Mouse (Mus musculus) forebrain, embryonic 16.5 days (tissue): ENCODE results near the gene Atmin. TPM values are rescaled to one million over a fixed set of nuclear protein-coding genes. Genes with fewer than 3 reads are reported as not detected.

Experiments used
- ATAC-seq: fragments of 200-750 bp; cut with Nextera tagmentation; 2 replicates; pipeline ENCODE4 v1.8.0; 2017; ENCODE audit warnings: mild to moderate bottlenecking, moderate library complexity
- H3K27ac ChIP-seq: fragments of 300-500 bp; sonication (generic); 2 replicates; pipeline ENCODE4 v1.5.1; 2014; ENCODE audit warnings: low read length, control low read depth
- H3K27me3 ChIP-seq: fragments of 300-500 bp; sonication (generic); replicated peaks from 2 replicates; pipeline ENCODE4 v1.6.1; 2014; ENCODE audit warnings: low read length; ENCODE audit not compliant: control insufficient read depth, insufficient read depth
- H3K36me3 ChIP-seq: fragments of 300-500 bp; sonication (generic); 2 replicates; pipeline ENCODE4 v1.6.1; 2014; ENCODE audit not compliant: control insufficient read depth, insufficient read depth
- H3K4me1 ChIP-seq: fragments of 300-500 bp; sonication (generic); replicated peaks from 2 replicates; pipeline ENCODE4 v1.6.1; 2014; ENCODE audit warnings: low read length; ENCODE audit not compliant: control insufficient read depth, insufficient read depth
- H3K4me2 ChIP-seq: fragments of 300-500 bp; sonication (generic); 2 replicates; pipeline ENCODE4 v1.6.1; 2014; ENCODE audit warnings: mild to moderate bottlenecking, low read length, control low read depth
- H3K4me3 ChIP-seq: fragments of 300-500 bp; sonication (generic); replicated peaks from 2 replicates; pipeline ENCODE4 v1.5.1; 2014; ENCODE audit warnings: mild to moderate bottlenecking, low read length, control low read depth
- H3K9ac ChIP-seq: fragments of 300-500 bp; sonication (generic); replicated peaks from 2 replicates; pipeline ENCODE4 v1.6.1; 2014; ENCODE audit warnings: low read depth, low read length, control low read depth
- H3K9me3 ChIP-seq: fragments of 300-500 bp; sonication (generic); 2 replicates; pipeline ENCODE4 v1.6.1; 2016; ENCODE audit warnings: low read length; ENCODE audit not compliant: control insufficient read depth
- WGBS: fragments of 180-500 bp; shearing (Covaris S2); extraction: QIAGEN DNeasy Blood & Tissue Kit; methylation state at CpG from one replicate; pipeline ENCODE4 v1.1.7; 2014; 5-methylcytosine and 5-hydroxymethylcytosine counted together
- polyA plus RNA-seq: library from polyadenylated mRNA; unstranded; fragments of >200 nt; fragmentation: Nextera tagmentation; extraction: Ambion mirVana; gene quantifications from 2 replicates; pipeline ENCODE4 v1.2.1, GENCODE M21; 2015

Atmin gene
- 17.6 and 19.1 TPM in 2 replicates for polyA plus RNA-seq

DNA sequence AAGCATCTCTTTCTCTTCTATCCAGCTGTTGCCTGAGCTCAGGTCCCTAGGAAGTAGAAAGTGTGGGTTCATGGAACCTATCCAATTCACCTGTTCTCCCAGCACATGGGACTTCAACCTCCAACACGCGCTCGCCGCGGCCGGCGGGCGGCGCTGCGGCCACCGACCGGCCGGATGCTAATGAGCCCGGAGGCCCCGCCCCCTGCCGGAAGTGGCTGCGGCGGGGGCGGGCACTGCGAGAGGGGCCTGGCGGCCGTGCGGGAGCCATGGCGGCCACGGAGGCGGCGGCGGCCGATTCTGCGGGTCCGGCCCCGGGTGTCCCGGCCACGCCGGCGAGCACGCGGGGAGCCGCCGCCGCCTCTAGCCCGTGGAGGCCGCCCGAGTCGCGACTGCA, at the start of gene Atmin:
Atmin (plus strand) TSS at position 233 of the 394 bp plus-strand sequence.
- no peaks in the 10 kb centered on the region for H3K27me3 ChIP-seq
- H3K4me3 ChIP-seq, result peak within 1 kb of the TSS; percentile 85

DNA sequence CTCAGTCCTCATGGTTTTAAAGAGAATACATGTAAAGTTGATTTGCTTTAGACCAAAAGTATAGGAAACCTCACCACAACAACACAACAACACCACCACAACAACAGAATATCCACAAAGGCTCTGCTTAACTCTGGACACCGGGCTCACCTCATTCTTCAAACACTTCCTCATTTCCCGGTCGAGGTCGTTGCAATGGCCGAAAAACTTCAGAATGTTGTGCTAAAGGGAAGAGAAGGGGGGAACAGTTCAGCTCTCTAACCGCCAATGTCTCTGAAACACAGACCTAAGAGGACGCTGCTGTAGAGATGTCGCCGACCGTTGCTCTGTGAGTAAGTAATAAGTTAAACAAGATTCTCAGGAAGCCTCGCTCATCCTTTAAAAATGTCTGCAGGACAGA, 49.3 kb upstream of the Atmin start:
- WGBS, result 93% methylated on average over 11 of the region's 11 CpGs
- no peaks in the 10 kb centered on the region for H3K9me3 ChIP-seq
- no peak for ATAC-seq

More for the DNA sequence above, at the start of gene Atmin:
- 0% methylated on average over 43 of the region's 46 CpGs for WGBS
- H3K9me3 ChIP-seq, result no peaks in the 10 kb centered on the region
- peaks cover 13% of the 10 kb centered on the region for H3K4me1 ChIP-seq
- H3K9ac ChIP-seq, result peak within 1 kb of the TSS; percentile 90
- H3K4me2 ChIP-seq, result peak within 1 kb of the TSS; percentile 94
- ATAC-seq, result peak; percentile 93
- H3K36me3 ChIP-seq, result no peaks in the 10 kb centered on the region
- 0 out of 2 replicates have a peak within 1 kb of the TSS, but pooled peaks have one; percentile 30 for H3K27ac ChIP-seq

GRCm38 (mm10) chr8:116895521-116895920, 47.7 kb upstream of the Atmin start:
- no peaks in the 10 kb centered on the region for H3K27me3 ChIP-seq
- WGBS, result 88% methylated on average over 6 of the region's 6 CpGs
- H3K4me3 ChIP-seq, result no peak overlapping the region
- no peak overlapping the region for H3K4me2 ChIP-seq
- no peak overlapping the region for H3K9ac ChIP-seq
- H3K9me3 ChIP-seq, result no peaks in the 10 kb centered on the region
- no peak overlapping the region for H3K27ac ChIP-seq
- H3K36me3 ChIP-seq, result no peaks in the 10 kb centered on the region
- ATAC-seq, result no peak
- no peaks in the 10 kb centered on the region for H3K4me1 ChIP-seq

More for the DNA sequence above, 49.3 kb upstream of the Atmin start:
- H3K27me3 ChIP-seq, result no peaks in the 10 kb centered on the region
- no peak overlapping the region for H3K4me3 ChIP-seq
- no peaks in the 10 kb centered on the region for H3K4me1 ChIP-seq
- H3K9ac ChIP-seq, result no peak overlapping the region
- no peaks in the 10 kb centered on the region for H3K36me3 ChIP-seq
- no peak overlapping the region for H3K27ac ChIP-seq
- H3K4me2 ChIP-seq, result no peak overlapping the region

- WGBS, result 93% methylated on average over 4 of the region's 4 CpGs
- Histone ChIP-seq H3K9ac (no peak overlapping the region), H3K36me3 (no peaks in the 10 kb centered on the region), H3K27ac (no peak overlapping the region), H3K4me2 (no peak overlapping the region), H3K4me1 (no peaks in the 10 kb centered on the region), H3K9me3 (no peaks in the 10 kb centered on the region), H3K4me3 (no peak overlapping the region), H3K27me3 (no peaks in the 10 kb centered on the region)
- ATAC-seq, result no peak
Measured at GRCm38 (mm10) chr8:116904736-116905135, 38.5 kb upstream of the Atmin start.

DNA sequence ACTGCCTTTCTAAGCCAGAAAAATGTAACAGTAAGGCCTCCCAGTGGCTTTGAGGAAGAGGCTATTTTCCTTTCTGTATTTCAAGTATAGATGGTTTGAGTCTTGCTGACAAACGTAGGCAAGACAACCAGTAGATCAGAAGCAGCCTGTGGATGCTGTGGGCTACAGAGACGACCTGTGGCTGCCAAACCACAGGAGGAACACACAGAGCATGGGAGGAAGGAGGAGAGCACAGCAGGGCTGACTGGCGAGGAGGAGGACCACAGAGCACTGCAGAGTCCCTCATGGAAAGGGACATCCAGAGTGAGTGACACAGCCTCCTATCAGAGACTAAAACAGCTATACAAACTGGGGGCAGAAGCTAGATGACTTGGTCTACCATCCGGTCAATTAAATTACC, 37.9 kb upstream of the Atmin start:
- Histone ChIP-seq H3K36me3 (no peaks in the 10 kb centered on the region), H3K27ac (no peak overlapping the region), H3K4me1 (no peaks in the 10 kb centered on the region), H3K4me3 (no peak overlapping the region), H3K9ac (no peak overlapping the region), H3K27me3 (no peaks in the 10 kb centered on the region), H3K9me3 (no peaks in the 10 kb centered on the region), H3K4me2 (no peak overlapping the region)
- no peak for ATAC-seq
- WGBS, result 85% methylated on average over 4 of the region's 4 CpGs

- Histone ChIP-seq H3K9ac (no peak overlapping the region), H3K4me1 (no peaks in the 10 kb centered on the region), H3K27ac (no peak overlapping the region), H3K4me2 (no peak overlapping the region), H3K9me3 (no peaks in the 10 kb centered on the region), H3K4me3 (no peak overlapping the region), H3K27me3 (no peaks in the 10 kb centered on the region), H3K36me3 (no peaks in the 10 kb centered on the region)
- no peak for ATAC-seq
- 96% methylated on average over 4 of the region's 4 CpGs for WGBS
Measured at GRCm38 (mm10) chr8:116905836-116906235, 37.4 kb upstream of the Atmin start.

GRCm38 (mm10) chr8:116921005-116921336, 22.2 kb upstream of the Atmin start:
- H3K9me3 ChIP-seq, result no peaks in the 10 kb centered on the region
- H3K36me3 ChIP-seq, result no peaks in the 10 kb centered on the region
- peak overlapping the region; percentile 81 for H3K27ac ChIP-seq
- H3K4me2 ChIP-seq, result peak overlapping the region; percentile 85
- 0% methylated on average over 22 of the region's 22 CpGs for WGBS
- H3K9ac ChIP-seq, result peak overlapping the region; percentile 72
- H3K27me3 ChIP-seq, result no peaks in the 10 kb centered on the region
- peaks cover 10% of the 10 kb centered on the region for H3K4me1 ChIP-seq
- peak; percentile 57 for ATAC-seq
- H3K4me3 ChIP-seq, result peak overlapping the region; percentile 57

GRCm38 (mm10) chr8:116921337-116922059, 21.7 kb upstream of the Atmin start, which contains the start of the genes Cmc2 and Cenpn:
TSS of gene Cmc2 (minus strand) at chr8:116921455.
TSS of gene Cenpn (plus strand) at chr8:116921730.
- peaks cover 10% of the 10 kb centered on the region for H3K4me1 ChIP-seq
- WGBS, result 0% methylated on average over 57 of the region's 57 CpGs
- no peaks in the 10 kb centered on the region for H3K27me3 ChIP-seq
- no peaks in the 10 kb centered on the region for H3K9me3 ChIP-seq
- H3K27ac ChIP-seq, result peak within 1 kb of the TSS; percentile 81
- H3K36me3 ChIP-seq, result no peaks in the 10 kb centered on the region
- peak within 1 kb of the TSS; percentile 57 for H3K4me3 ChIP-seq
- peak within 1 kb of the TSS; percentile 85 for H3K4me2 ChIP-seq
- ATAC-seq, result peak; percentile 96
- H3K9ac ChIP-seq, result peak within 1 kb of the TSS; percentile 72

DNA sequence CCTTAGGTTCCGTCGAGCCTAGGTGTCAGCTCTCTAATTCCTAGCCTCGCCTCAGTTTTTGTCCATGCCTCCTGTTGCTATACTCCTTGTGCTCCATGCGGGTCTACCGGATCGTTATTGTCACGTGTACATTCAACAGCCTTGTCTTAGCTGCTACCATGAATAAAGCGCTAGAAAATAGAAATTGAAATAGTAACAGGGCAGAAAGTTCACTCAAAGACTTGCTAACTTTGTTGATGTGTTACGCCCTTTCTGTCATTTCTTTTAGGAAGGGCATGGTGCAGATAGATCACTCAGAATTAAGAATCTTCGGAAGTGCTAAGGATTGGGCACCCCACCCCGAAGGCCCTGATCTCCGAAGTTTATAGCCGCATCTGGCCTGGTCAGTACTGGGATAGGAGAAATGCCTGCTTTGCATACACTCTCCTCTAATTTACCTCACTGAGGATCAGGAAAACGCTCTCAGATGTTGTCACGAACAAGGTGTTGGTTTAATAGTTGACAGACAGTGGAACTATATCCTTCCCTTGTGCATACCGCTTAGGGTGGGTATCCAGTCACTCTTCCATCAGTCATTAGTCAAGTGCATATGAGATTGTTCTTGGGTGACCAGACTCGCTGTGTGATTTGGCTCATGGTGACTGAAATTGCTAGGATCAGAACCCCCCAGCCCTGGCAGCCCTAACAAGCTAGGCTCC, 21.0 kb upstream of the Atmin start:
- Histone ChIP-seq H3K4me3 (peak overlapping the region; percentile 57), H3K9ac (peak overlapping the region; percentile 72), H3K4me1 (peaks cover 10% of the 10 kb centered on the region), H3K4me2 (peak overlapping the region; percentile 85), H3K27me3 (no peaks in the 10 kb centered on the region), H3K9me3 (no peaks in the 10 kb centered on the region), H3K36me3 (no peaks in the 10 kb centered on the region), H3K27ac (no peak overlapping the region)
- 32% methylated on average over 17 of the region's 17 CpGs for WGBS
- ATAC-seq, result no peak
